12 mouse cellular contexts compared by ENCODE assay signal in the genomic region with DNA sequence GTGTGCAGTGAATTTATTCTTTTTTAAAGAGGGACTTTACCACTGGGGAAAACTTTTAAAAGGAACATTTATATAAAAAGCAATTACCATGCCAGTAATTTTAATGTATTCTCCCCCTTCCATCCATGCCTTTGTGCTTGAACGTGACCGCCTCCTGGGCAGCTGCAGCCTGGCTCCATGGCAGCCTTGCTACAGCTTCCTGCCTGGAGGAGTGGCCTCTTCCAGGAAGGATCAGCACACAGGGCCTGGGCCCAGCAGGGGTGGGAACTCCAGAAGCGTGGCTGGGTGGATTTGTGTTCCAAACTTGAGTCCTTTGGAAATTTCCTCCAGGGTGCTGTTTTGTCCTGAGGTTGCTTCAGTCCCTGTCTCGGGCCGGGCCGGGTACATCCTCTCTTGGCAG. TPM values are rescaled to one million over a fixed set of nuclear protein-coding genes. Genes with fewer than 3 reads are reported as not detected.
DNase-seq lines count a peak whose midpoint lies in the region; ATAC-seq lines count a peak whose summit lies in the region.
"Had no signal": no experiment of that assay in that cellular context is flagged by ENCODE, and none has a peak within 500 bp of the region (broad histone marks: within the 10 kb centered on the region; RNA-seq: fewer than 3 reads in every experiment).

No protein-coding gene starts in this region.

- WGBS in embryonic facial prominence, embryonic 12.5 days, result 30% methylated on average over 6 of the region's 6 CpGs
- WGBS in hindbrain, embryonic 12.5 days, result 24% methylated on average over 6 of the region's 6 CpGs
- 18% methylated on average over 6 of the region's 6 CpGs for WGBS in midbrain, embryonic 14.5 days

- no peak overlapping the region; the same call in 1 of the 2 replicates for H3K9ac ChIP-seq in embryonic facial prominence, embryonic 12.5 days
- no peak overlapping the region for H3K9ac ChIP-seq in hindbrain, embryonic 12.5 days
- H3K9ac ChIP-seq in midbrain, embryonic 14.5 days (replicated peaks; ENCODE audit: low read length), result no peak overlapping the region
- H3K9ac ChIP-seq: liver, embryonic 14.5 days had no signal

- no peak overlapping the region for H3K27ac ChIP-seq in embryonic facial prominence, embryonic 12.5 days
- peak overlapping the region; percentile 79 for H3K27ac ChIP-seq in hindbrain, embryonic 12.5 days
- H3K27ac ChIP-seq in midbrain, embryonic 14.5 days (replicated peaks; ENCODE audit: low read depth, low read length), result peak overlapping the region; percentile 67
- H3K27ac ChIP-seq: liver, embryonic 14.5 days had no signal

- no peak overlapping the region for H3K4me3 ChIP-seq in embryonic facial prominence, embryonic 12.5 days
- H3K4me3 ChIP-seq in hindbrain, embryonic 12.5 days, result no peak overlapping the region
- H3K4me3 ChIP-seq in midbrain, embryonic 14.5 days (replicated peaks; ENCODE audit: low read depth, low read length), result no peak overlapping the region
- H3K4me3 ChIP-seq: megakaryocyte, embryonic 14.5 days had no signal

- peaks cover 19% of the 10 kb centered on the region for H3K4me1 ChIP-seq in embryonic facial prominence, embryonic 12.5 days
- H3K4me1 ChIP-seq in hindbrain, embryonic 12.5 days, result peaks cover 73% of the 10 kb centered on the region
- peaks cover 50% of the 10 kb centered on the region for H3K4me1 ChIP-seq in midbrain, embryonic 14.5 days (ENCODE audit: control insufficient read depth, insufficient read depth, low read length)
- H3K4me1 ChIP-seq: megakaryocyte, embryonic 14.5 days had no signal

- no peak for ATAC-seq in embryonic facial prominence, embryonic 12.5 days (ENCODE audit: insufficient number of reproducible peaks, insufficient read depth, low FRiP score, low TSS enrichment)
- peak; percentile 70 for ATAC-seq in hindbrain, embryonic 12.5 days (ENCODE audit: low FRiP score)
- ATAC-seq in midbrain, embryonic 14.5 days (ENCODE audit: low FRiP score, low TSS enrichment), result peak; percentile 57; the same call in 1 of the 2 replicates
- no peak for ATAC-seq in megakaryocyte, adult 5-6 weeks (ENCODE audit: poor library complexity, severe bottlenecking)

- H3K4me2 ChIP-seq in embryonic facial prominence, embryonic 12.5 days (replicated peaks), result 0 out of 2 replicates have a peak overlapping the region, but pooled peaks have one; percentile 9
- H3K4me2 ChIP-seq in hindbrain, embryonic 12.5 days (replicated peaks), result no peak overlapping the region
- H3K4me2 ChIP-seq in midbrain, embryonic 14.5 days (ENCODE audit: low read length), result no peak overlapping the region

- H3K36me3 ChIP-seq in embryonic facial prominence, embryonic 12.5 days, result no peaks in the 10 kb centered on the region
- H3K36me3 ChIP-seq in hindbrain, embryonic 12.5 days, result no peaks in the 10 kb centered on the region
- H3K36me3 ChIP-seq in midbrain, embryonic 14.5 days (ENCODE audit: control insufficient read depth, insufficient read depth, low read length), result no peaks in the 10 kb centered on the region
- H3K36me3 ChIP-seq: G1E had no signal

- DNase-seq in embryo, embryonic 11 days, result peak; percentile 49
- no peak for DNase-seq in embryo, embryonic 9.5 days (ENCODE audit: extremely low spot score)
- peak; percentile 59 for DNase-seq in midbrain, embryonic 14.5 days
- DNase-seq in kidney, adult 11 months, result no peak
- no peak for DNase-seq in adipocyte (ENCODE audit: low spot score)
- DNase-seq: spleen, adult 18-20 months had no signal

- H3K9me3 ChIP-seq in embryonic facial prominence, embryonic 12.5 days, result no peaks in the 10 kb centered on the region
- H3K9me3 ChIP-seq in hindbrain, embryonic 12.5 days (replicated peaks), result no peaks in the 10 kb centered on the region
- H3K9me3 ChIP-seq in midbrain, embryonic 14.5 days (ENCODE audit: control insufficient read depth, low read length), result no peaks in the 10 kb centered on the region
- H3K9me3 ChIP-seq: G1E; megakaryocyte, embryonic 14.5 days had no signal

- no peaks in the 10 kb centered on the region; the same call in 1 of the 2 replicates for H3K27me3 ChIP-seq in embryonic facial prominence, embryonic 12.5 days
- H3K27me3 ChIP-seq in hindbrain, embryonic 12.5 days, result 0 out of 2 replicates have a peak, but pooled peaks cover 4% of the 10 kb centered on the region
- H3K27me3 ChIP-seq in midbrain, embryonic 14.5 days (ENCODE audit: control insufficient read depth, insufficient read depth, low read length), result no peaks in the 10 kb centered on the region; the same call in 1 of the 2 replicates

RNA-seq across cellular contexts. Expression of a gene that starts 35.9 kb away (rescaled TPM):
- polyA plus RNA-seq in embryonic facial prominence, embryonic 12.5 days (2016; fragmentation: Nextera tagmentation; extraction: Ambion mirVana), result 1.1 and 1.2 TPM in 2 replicates
- polyA plus RNA-seq in hindbrain, embryonic 12.5 days (2016; fragmentation: Nextera tagmentation; extraction: Ambion mirVana), result 4.6 and 4.7 TPM in 2 replicates
- 7.9 and 10.6 TPM in 2 replicates for polyA plus RNA-seq in midbrain, embryonic 14.5 days (2014; fragmentation: Nextera tagmentation; extraction: Ambion mirVana)
- 0.04 and 0.11 TPM in 2 replicates for total RNA-seq in megakaryocyte, adult 5-6 weeks (2015)
- 0.07 and 0.12 TPM in 2 replicates for total RNA-seq in megakaryocyte, adult 5-6 weeks (2017)

Comparison
In these comparisons a context has a peak if more than half of its experiments do, and no peak if none do; other contexts are left out.
1. DNase-seq: peak in embryo, embryonic 11 days (single experiment) and midbrain, embryonic 14.5 days (single experiment); none in embryo, embryonic 9.5 days (single experiment), kidney, adult 11 months (single experiment) and adipocyte (single experiment).
2. ATAC-seq: peak in hindbrain, embryonic 12.5 days (single experiment) and midbrain, embryonic 14.5 days (single experiment); none in embryonic facial prominence, embryonic 12.5 days (single experiment) and megakaryocyte, adult 5-6 weeks (single experiment).